Mouse (Mus musculus): Measurements from ENCODE around the gene Arid3a. TPM values are rescaled to one million over a fixed set of nuclear protein-coding genes. Genes with fewer than 3 reads are reported as not detected.

Gene Arid3a
- polyA plus RNA-seq, 1 experiment = 17.8 TPM

- Histone ChIP-seq H3K4me1 (ENCODE audit: control insufficient read depth, insufficient read depth, low read length) (peaks cover 10% of the 10 kb centered on the region), H3K27ac (ENCODE audit: insufficient read depth, low read depth, low read length) (no peak overlapping the region), H3K4me3 (ENCODE audit: insufficient read depth, low read length) (peak overlapping the region; percentile 98; the same call in 1 of the 2 replicates)
- no peak for TF ChIP-seq POLR2A (IDR thresholded peaks at IDR 0.05; ENCODE audit: borderline replicate concordance, low read depth, low read length)
- no peak for TF ChIP-seq CTCF (IDR thresholded peaks at IDR 0.05; ENCODE audit: low read depth, low read length)
Observed at GRCm38 (mm10) chr10:79917532-79918100, 9.2 kb upstream of the Arid3a start.

GRCm38 (mm10) chr10:79918231-79919078 is 8.4 kb upstream of the Arid3a start:
- H3K4me3 ChIP-seq (ENCODE audit: insufficient read depth, low read length) = no peak overlapping the region
- TF ChIP-seq POLR2A (IDR thresholded peaks at IDR 0.05; ENCODE audit: borderline replicate concordance, low read depth, low read length) (no peak), CTCF (IDR thresholded peaks at IDR 0.05; ENCODE audit: low read depth, low read length) (no peak)
- H3K4me1 ChIP-seq (ENCODE audit: control insufficient read depth, insufficient read depth, low read length) = peaks cover 14% of the 10 kb centered on the region
- H3K27ac ChIP-seq (ENCODE audit: insufficient read depth, low read depth, low read length) = no peak overlapping the region

DNA sequence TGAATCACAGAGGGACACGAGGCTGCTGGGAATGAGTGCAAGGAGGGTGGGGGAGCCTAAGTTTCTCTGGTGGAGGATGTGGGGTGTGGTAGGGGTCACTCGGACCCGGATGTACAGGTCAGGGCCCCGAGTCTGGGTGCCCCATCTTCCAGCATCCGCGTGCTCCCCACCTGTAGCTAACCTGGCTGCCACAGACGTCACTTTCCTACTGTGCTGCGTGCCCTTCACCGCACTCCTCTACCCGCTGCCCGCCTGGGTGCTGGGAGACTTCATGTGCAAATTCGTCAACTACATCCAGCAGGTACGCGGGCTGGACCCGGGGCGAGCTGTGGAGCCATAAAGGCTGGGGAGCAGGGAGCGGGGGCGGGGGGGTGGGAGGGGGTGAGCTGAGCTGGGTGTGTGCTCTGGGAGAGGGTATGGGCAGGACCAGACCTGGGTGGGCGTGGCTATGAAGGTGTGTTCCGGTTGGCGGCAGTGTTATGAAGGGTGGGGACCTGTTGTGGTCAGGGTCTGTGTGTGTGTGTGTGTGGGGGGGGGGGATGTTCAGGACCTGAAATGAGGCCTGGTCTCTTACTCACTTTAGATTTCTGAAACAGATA is 7.5 kb upstream of the Arid3a start:
- H3K4me3 ChIP-seq (ENCODE audit: insufficient read depth, low read length) = no peak overlapping the region
- H3K4me1 ChIP-seq (ENCODE audit: control insufficient read depth, insufficient read depth, low read length) = peaks cover 19% of the 10 kb centered on the region
- no peak overlapping the region for H3K27ac ChIP-seq (ENCODE audit: insufficient read depth, low read depth, low read length)
- TF ChIP-seq CTCF (IDR thresholded peaks at IDR 0.05; ENCODE audit: low read depth, low read length) = no peak
- TF ChIP-seq POLR2A (IDR thresholded peaks at IDR 0.05; ENCODE audit: borderline replicate concordance, low read depth, low read length) = no peak

- no peak overlapping the region for H3K4me3 ChIP-seq (ENCODE audit: insufficient read depth, low read length)
- peaks cover 17% of the 10 kb centered on the region for H3K4me1 ChIP-seq (ENCODE audit: control insufficient read depth, insufficient read depth, low read length)
- no peak overlapping the region for H3K27ac ChIP-seq (ENCODE audit: insufficient read depth, low read depth, low read length)
- TF ChIP-seq POLR2A (IDR thresholded peaks at IDR 0.05; ENCODE audit: borderline replicate concordance, low read depth, low read length) (no peak), CTCF (IDR thresholded peaks at IDR 0.05; ENCODE audit: low read depth, low read length) (no peak)
Observed at GRCm38 (mm10) chr10:79920056-79920890, 6.6 kb upstream of the Arid3a start.

DNA sequence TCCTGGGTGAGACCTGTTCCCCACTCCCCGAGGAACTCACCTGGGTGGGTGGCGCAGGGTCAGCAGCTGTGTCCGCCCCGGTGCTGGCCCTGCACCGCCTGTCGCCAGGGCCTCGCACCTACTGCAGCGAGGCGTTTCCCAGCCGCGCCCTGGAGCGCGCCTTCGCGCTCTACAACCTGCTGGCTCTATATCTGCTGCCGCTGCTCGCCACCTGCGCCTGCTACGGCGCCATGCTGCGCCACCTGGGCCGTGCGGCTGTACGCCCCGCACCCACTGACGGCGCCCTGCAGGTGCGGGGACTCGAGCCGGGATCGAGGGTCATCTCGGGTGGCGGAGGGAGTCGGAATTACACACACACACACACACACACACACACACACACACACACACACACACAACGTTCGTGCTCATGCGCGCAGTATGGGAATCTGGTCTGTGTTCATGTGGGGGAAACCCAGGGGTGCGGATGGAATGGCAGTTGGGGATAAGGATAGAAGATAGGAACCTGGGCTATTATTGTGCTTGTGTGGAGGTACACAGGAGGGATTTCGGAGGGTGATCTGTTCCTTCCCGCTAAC is 5.8 kb upstream of the Arid3a start, which contains the start of gene R3hdm4:
TSS of gene R3hdm4 (minus strand) at position 251 of the 578 bp plus-strand sequence.
- peaks cover 14% of the 10 kb centered on the region for H3K4me1 ChIP-seq (ENCODE audit: control insufficient read depth, insufficient read depth, low read length)
- H3K4me3 ChIP-seq (ENCODE audit: insufficient read depth, low read length) = no peak within 1 kb of the TSS
- H3K27ac ChIP-seq (ENCODE audit: insufficient read depth, low read depth, low read length) = no peak within 1 kb of the TSS
- TF ChIP-seq CTCF (IDR thresholded peaks at IDR 0.05; ENCODE audit: low read depth, low read length) = no peak

- Histone ChIP-seq H3K4me1 (ENCODE audit: control insufficient read depth, insufficient read depth, low read length) (peaks cover 14% of the 10 kb centered on the region), H3K4me3 (ENCODE audit: insufficient read depth, low read length) (no peak overlapping the region), H3K27ac (ENCODE audit: insufficient read depth, low read depth, low read length) (no peak overlapping the region)
- no peak for TF ChIP-seq CTCF (IDR thresholded peaks at IDR 0.05; ENCODE audit: low read depth, low read length)
- TF ChIP-seq POLR2A (IDR thresholded peaks at IDR 0.05; ENCODE audit: borderline replicate concordance, low read depth, low read length) = no peak
Observed at GRCm38 (mm10) chr10:79921572-79921971, 5.3 kb upstream of the Arid3a start.

DNA sequence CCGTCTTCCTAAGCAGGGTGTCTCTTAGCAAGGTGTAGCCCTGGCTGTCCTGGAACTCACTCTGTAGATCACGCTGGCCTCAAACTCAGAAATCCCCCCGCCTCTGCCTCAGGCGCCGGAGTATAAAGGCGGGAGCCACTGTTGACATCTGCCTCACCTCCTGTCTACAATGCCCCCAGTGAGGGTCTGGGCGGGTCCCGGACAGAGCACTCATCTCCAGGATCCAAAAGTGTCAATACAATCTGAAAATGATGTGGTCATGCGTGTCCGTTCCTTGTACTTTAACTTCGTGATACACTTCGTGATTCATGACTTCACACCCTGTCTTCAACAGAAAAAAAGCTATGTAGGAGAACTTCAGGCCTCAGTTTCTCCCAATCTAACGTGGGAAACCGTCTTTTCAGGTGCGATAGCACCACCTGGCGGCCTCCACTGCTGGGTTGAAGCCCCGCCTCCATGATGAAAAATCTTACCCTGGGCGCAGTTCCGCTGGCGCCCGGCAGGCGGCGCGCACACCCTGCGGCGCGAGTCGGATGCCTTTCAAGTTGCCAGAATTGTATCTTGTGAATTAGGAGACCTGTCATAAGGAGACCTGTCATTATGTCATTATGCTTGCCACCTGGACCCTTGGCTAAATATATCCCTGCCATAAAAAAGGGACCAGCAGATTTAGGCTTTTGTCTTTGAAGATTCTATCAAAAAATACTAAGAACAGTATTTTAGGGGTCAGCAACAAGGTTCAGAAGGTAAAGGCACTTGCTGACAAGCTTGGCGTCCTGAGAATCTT is 1.7 kb upstream of the Arid3a start:
- Histone ChIP-seq H3K27ac (ENCODE audit: insufficient read depth, low read depth, low read length) (no peak overlapping the region), H3K4me1 (ENCODE audit: control insufficient read depth, insufficient read depth, low read length) (peaks cover 20% of the 10 kb centered on the region), H3K4me3 (ENCODE audit: insufficient read depth, low read length) (peak overlapping the region; percentile 77; the same call in 1 of the 2 replicates)
- TF ChIP-seq CTCF (IDR thresholded peaks at IDR 0.05; ENCODE audit: low read depth, low read length) (peak; percentile 99), POLR2A (IDR thresholded peaks at IDR 0.05; ENCODE audit: borderline replicate concordance, low read depth, low read length) (no peak)

DNA sequence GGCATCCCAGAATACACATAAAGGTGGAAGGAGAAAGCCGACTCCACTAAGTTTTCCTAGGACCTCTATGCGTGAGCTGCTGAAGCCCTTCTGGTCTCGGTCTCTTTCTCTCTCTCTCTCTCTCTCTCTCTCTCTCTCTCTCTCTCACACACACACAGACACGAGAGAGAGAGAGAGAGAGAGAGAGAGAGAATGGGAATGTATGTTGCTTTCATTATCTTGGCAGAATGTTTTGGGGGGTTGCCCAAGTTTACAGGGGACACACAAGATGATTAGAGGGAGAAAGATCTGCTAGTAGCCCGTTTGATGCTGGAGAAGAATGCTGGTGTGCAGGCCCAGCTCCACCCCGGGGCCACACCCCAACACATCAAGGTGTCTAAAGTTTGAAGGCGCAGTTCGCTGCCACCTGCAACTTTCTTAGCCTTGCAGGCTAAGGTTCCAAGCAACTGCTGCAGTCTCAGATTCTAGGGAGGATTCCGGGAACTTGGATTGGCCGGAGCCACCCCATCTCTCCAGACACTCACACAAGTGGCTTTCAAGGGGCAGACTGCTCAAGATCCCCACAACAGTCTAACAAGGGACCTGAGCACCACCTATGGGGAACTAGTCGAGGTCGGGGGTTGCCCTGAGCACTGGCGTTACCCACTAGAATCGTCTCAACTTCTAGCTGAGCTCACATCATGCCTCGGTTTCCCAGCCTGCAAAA is 905 bp upstream of the Arid3a start:
- TF ChIP-seq POLR2A (IDR thresholded peaks at IDR 0.05; ENCODE audit: borderline replicate concordance, low read depth, low read length) (no peak), CTCF (IDR thresholded peaks at IDR 0.05; ENCODE audit: low read depth, low read length) (no peak)
- peak overlapping the region; percentile 31 for H3K27ac ChIP-seq (ENCODE audit: insufficient read depth, low read depth, low read length)
- H3K4me1 ChIP-seq (ENCODE audit: control insufficient read depth, insufficient read depth, low read length) = peaks cover 21% of the 10 kb centered on the region
- peak overlapping the region; percentile 77 for H3K4me3 ChIP-seq (ENCODE audit: insufficient read depth, low read length)

All from bone marrow macrophage, adult 2 months (primary cell).